Mouse (Mus musculus): ENCODE results near the gene F11.

Gene F11

DNA sequence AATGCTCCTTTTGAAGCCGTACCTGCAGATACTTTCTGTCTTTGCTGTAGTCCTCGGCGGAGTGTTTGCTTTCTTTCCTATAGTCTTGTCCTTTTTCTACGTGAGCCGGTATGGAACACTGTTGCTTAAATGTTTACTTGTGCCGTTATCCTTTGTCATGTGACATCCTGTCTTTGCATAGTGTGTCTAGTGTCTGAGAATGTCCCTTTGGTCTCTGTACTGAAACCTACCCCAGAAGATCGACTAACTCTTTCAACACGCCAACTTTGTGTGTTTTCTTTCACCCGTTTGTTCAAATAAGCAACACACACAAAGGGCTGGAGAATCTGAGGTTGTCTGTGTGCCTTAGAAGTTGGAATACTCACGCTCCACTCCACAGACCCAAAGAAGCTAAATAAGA lies at the start of gene F11:
TSS of gene F11 (minus strand) at position 112 of the 400 bp plus-strand sequence.
- DNase-seq (ENCODE audit: low spot score in 2 of 2): no peak

DNA sequence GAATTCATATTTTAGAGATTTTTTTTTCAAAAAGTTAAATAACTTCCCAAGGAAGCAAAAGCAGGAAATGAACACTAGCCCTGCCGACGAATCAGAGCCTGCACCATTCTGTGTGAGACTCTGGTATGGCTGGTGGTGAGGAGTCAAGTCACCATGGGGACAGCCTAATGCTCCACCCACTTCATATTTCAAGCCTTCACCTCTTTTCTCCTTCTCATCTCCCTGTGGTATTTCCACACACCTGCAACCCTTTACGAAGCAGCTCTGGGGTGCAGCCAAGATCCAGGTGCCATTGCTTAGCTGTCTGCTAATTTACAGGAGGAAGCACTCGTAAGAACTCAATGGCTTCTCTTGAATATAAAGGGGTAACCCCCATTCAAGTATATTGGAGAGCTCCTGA lies 49.1 kb upstream of the F11 start:
- DNase-seq (ENCODE audit: low spot score in 2 of 2): no peak

- no peak for DNase-seq (ENCODE audit: low spot score in 2 of 2)
Observed at GRCm38 (mm10) chr8:45308366-45308765, 46.5 kb upstream of the F11 start, which contains the start of gene Gm45753. Gene Gm45753, minus strand, starts transcription at chr8:45308466.

- no peak for DNase-seq (ENCODE audit: low spot score in 2 of 2)
Observed at GRCm38 (mm10) chr8:45305479-45305878, 43.6 kb upstream of the F11 start.

DNA sequence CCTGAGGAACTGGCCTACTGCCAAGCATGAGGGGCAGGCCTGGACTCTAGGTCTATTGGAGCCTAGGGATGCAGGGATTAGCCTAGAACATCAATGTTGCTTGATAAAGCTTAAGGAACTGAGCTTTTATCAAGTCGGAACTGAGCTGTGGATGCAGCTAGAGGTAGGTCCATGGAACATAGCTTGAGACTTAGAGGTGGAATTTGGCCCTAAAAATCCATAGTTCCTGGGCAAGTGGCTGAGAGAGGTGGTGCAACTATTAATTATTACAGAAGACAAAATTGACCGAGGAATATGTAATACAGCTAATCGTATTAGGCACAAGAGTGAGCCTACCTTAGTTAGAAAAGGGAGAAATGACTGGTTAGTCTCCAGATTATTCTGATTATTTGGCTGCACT lies 42.5 kb upstream of the F11 start:
- no peak for DNase-seq (ENCODE audit: low spot score in 2 of 2)

GRCm38 (mm10) chr8:45302390-45302789 lies 40.6 kb upstream of the F11 start:
- DNase-seq (ENCODE audit: low spot score in 2 of 2): no peak

- no peak for DNase-seq (ENCODE audit: low spot score in 2 of 2)
Observed at GRCm38 (mm10) chr8:45295276-45295675, 33.4 kb upstream of the F11 start.

GRCm38 (mm10) chr8:45294687-45295086 lies 32.9 kb upstream of the F11 start, which contains the start of gene Klkb1:
Gene Klkb1, minus strand, starts transcription at chr8:45294859.
- DNase-seq (ENCODE audit: low spot score in 2 of 2): no peak

- DNase-seq (ENCODE audit: low spot score in 2 of 2): peak in 1 of 2 experiments; percentile 45
Observed at GRCm38 (mm10) chr8:45291790-45292189, 30.0 kb upstream of the F11 start.

DNA sequence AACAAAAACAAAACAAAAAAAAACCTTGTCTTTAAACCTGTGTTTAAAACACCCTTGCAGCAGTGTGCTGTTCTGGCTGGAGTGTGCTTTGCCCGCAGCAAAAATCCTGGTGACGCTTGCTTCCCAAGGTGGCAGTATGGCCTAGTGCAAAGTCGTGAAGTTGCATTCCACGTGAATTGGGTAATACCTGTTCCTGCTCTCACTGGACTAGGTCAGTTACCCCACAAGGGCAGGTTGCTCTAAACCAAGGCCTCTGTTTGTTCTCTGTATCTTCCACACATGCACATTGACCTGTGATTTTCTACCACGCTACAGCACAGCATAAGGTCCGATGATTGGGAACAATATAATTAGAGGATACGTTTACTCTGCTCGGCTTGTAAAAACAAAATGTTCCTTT lies 19.8 kb upstream of the F11 start:
- no peak for DNase-seq (ENCODE audit: low spot score in 2 of 2)

DNA sequence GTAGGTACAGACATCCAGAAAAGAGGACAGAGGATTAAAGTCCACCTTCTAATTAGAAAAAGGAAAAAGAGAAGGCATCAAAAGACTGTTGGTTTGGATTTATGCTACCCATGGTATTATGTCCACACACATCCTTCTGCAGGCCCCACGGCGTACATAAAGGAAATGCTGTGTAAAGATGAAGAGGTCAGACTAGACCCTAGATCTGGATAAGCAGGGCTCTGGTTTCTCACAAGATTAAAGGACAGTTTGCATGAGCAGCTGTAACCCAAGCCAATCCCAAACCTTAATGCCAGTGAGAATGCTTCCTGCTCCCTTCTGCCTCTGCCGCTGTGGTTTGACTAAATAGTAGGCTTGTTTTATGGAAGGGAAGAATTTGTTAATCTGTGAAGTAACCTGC lies 15.6 kb upstream of the F11 start:
- no peak for DNase-seq (ENCODE audit: low spot score in 2 of 2)

GRCm38 (mm10) chr8:45274317-45274716 lies 12.5 kb upstream of the F11 start:
- DNase-seq (ENCODE audit: low spot score in 2 of 2): no peak

GRCm38 (mm10) chr8:45269056-45269455 lies 7.2 kb upstream of the F11 start:
- no peak for DNase-seq (ENCODE audit: low spot score in 2 of 2)

GRCm38 (mm10) chr8:45268485-45268884 lies 6.7 kb upstream of the F11 start:
- no peak for DNase-seq (ENCODE audit: low spot score in 2 of 2)

- DNase-seq (ENCODE audit: low spot score in 2 of 2): no peak
Observed at GRCm38 (mm10) chr8:45267611-45268391, 6.0 kb upstream of the F11 start.

DNA sequence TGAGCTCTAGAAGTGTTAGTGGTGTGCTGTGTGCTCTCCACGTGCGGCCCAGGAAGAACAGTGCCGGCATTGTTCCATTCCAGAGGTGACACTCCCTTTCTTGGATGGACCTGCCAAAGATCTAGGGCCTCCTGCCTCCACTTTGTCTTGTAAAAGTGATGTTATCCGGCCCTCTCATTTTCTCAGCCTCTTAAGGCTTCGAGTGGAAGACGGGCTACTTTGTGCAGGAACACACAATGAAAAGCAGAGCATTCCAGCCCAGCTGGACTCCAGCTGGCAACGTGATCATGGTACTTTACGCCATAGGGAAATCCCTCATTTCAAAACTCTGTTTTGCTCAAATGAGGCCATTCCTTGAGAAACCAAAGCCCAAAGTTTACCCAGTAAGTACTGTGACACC lies 5.2 kb upstream of the F11 start:
- DNase-seq (ENCODE audit: low spot score in 2 of 2): no peak

- no peak for DNase-seq (ENCODE audit: low spot score in 2 of 2)
Observed at GRCm38 (mm10) chr8:45264918-45265317, 3.1 kb upstream of the F11 start.

- DNase-seq (ENCODE audit: low spot score in 2 of 2): no peak
Observed at GRCm38 (mm10) chr8:45262851-45263250, 1.0 kb upstream of the F11 start.

- DNase-seq (ENCODE audit: low spot score in 2 of 2): no peak
Observed at GRCm38 (mm10) chr8:45258421-45258820, 3.4 kb downstream of the F11 start.

DNA sequence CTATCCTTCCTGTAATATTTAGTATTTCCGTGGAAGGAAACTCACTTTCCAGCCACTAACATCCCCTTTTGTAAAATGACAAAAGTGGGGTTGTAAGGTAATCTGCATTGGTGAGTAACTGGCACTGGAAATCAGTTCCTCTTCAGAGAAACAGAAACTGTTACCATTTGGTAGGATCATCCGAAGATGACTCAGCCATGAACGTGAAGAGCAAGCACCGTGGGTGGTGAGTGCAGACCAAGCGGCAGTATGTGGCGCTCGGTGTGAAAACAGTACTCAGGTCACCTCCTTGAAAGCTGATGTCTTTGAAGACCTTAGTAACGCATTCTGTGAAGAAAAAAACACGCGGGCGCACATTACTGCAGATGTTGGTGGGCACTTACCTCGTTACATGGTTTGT lies 6.8 kb downstream of the F11 start:
- no peak for DNase-seq (ENCODE audit: low spot score in 2 of 2)

- DNase-seq (ENCODE audit: low spot score in 2 of 2): no peak
Observed at GRCm38 (mm10) chr8:45254194-45254842, 7.5 kb downstream of the F11 start.

- DNase-seq (ENCODE audit: low spot score in 2 of 2): no peak
Observed at GRCm38 (mm10) chr8:45253586-45253985, 8.2 kb downstream of the F11 start.

DNA sequence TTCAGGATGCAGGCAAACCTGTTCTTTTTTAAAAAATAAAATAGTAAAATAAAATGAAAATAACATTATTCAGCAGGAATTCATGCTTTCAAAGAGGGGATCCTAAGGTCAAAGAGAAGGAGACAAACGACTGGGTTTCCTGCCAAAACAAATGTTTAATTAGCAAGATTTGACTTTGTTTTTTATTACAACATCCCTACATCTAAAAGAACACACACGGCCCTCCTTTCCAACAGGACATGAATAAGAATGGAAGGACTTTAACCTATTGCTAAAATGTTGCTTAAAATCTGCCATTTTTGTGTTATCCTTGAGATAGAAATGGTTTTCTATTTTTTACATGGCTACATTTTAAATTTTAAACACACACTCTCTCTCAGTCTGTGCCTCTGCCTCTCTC lies 8.7 kb downstream of the F11 start:
- DNase-seq (ENCODE audit: low spot score in 2 of 2): no peak

Measured in cerebellum, postnatal 4 days (tissue).